Mouse (Mus musculus) liver, embryonic 13.5 days (tissue): Measurements from ENCODE around the gene Ubtd2. TPM values are rescaled to one million over a fixed set of nuclear protein-coding genes. Genes with fewer than 3 reads are reported as not detected.

Source experiments
- ATAC-seq: fragments of 200-750 bp; cut with Nextera tagmentation; 2 replicates; pipeline ENCODE4 v1.8.0; 2017; ENCODE audit warnings: low read depth, mild to moderate bottlenecking, moderate number of reproducible peaks, moderate library complexity
- DNase-seq: peaks from one replicate; pipeline ENCODE4 v3.0.0; 2022
- H3K27ac ChIP-seq: fragments of 300-500 bp; sonication (generic); 2 replicates; pipeline ENCODE4 v1.5.1; 2015; ENCODE audit warnings: moderate library complexity, mild to moderate bottlenecking, inconsistent platforms
- H3K27me3 ChIP-seq: fragments of 300-500 bp; sonication (generic); 2 replicates; pipeline ENCODE4 v1.6.1; 2015; ENCODE audit warnings: mild to moderate bottlenecking, inconsistent platforms
- H3K36me3 ChIP-seq: fragments of 300-500 bp; sonication (generic); 2 replicates; pipeline ENCODE4 v1.6.1; 2015; ENCODE audit warnings: mild to moderate bottlenecking, inconsistent platforms
- H3K4me1 ChIP-seq: fragments of 300-500 bp; sonication (generic); replicated peaks from 2 replicates; pipeline ENCODE4 v1.6.1; 2015; ENCODE audit warnings: inconsistent platforms
- H3K4me2 ChIP-seq: fragments of 300-500 bp; sonication (generic); 2 replicates; pipeline ENCODE4 v1.6.1; 2015; ENCODE audit warnings: inconsistent platforms, mild to moderate bottlenecking, moderate library complexity
- H3K4me3 ChIP-seq: fragments of 300-500 bp; sonication (generic); replicated peaks from 2 replicates; pipeline ENCODE4 v1.5.1; 2015; ENCODE audit warnings: mild to moderate bottlenecking, inconsistent platforms
- H3K9ac ChIP-seq: fragments of 300-500 bp; sonication (generic); 2 replicates; pipeline ENCODE4 v1.6.1; 2015; ENCODE audit warnings: mild to moderate bottlenecking, inconsistent platforms
- H3K9me3 ChIP-seq: fragments of 300-500 bp; sonication (generic); replicated peaks from 2 replicates; pipeline ENCODE4 v1.6.1; 2016; ENCODE audit warnings: inconsistent platforms
- WGBS: fragments of 180-500 bp; shearing (Covaris S2); methylation state at CpG from one replicate; pipeline ENCODE4 v1.1.7; 2015; ENCODE audit not compliant: insufficient replicate concordance; 5-methylcytosine and 5-hydroxymethylcytosine counted together
- polyA plus RNA-seq: library from polyadenylated mRNA; unstranded; fragments of >200 nt; fragmentation: Nextera tagmentation; extraction: Ambion mirVana; gene quantifications from 2 replicates; pipeline ENCODE4 v1.2.1, GENCODE M21; 2015

Ubtd2 gene
- polyA plus RNA-seq, 1 experiment from 2014 or later = 5.9 TPM

DNA sequence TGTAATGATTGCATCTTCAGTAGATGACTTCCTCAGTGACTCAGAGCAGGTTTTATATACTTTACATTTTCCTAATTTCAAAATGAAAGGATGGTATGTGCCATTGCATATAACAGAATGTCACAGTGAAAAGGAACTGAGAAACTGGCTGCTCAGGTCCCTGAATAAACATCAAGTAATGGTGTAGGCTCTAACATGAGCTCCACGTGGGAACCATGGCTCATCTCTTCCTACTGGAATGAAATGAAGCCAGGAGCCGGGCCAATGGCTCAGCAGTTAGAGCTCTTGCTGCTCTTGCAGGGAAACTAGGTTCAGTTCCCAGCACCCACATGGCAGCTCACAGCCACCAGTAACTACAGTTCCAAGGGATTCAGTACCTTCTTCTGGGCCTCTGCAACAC lies 16.8 kb downstream of the Ubtd2 start:
- no peaks in the 10 kb centered on the region for H3K4me1 ChIP-seq
- no peak overlapping the region for H3K9ac ChIP-seq
- WGBS = 41% methylated on average over 2 of the region's 2 CpGs
- H3K9me3 ChIP-seq = no peaks in the 10 kb centered on the region
- no peak for DNase-seq
- no peaks in the 10 kb centered on the region for H3K36me3 ChIP-seq
- H3K27me3 ChIP-seq = no peaks in the 10 kb centered on the region
- no peak overlapping the region for H3K4me3 ChIP-seq
- H3K27ac ChIP-seq = no peak overlapping the region
- ATAC-seq = no peak
- no peak overlapping the region for H3K4me2 ChIP-seq

GRCm38 (mm10) chr11:32474725-32475124 lies 19.6 kb downstream of the Ubtd2 start:
- Histone ChIP-seq H3K27ac (no peak overlapping the region), H3K36me3 (no peaks in the 10 kb centered on the region), H3K4me2 (no peak overlapping the region), H3K9ac (no peak overlapping the region), H3K9me3 (no peaks in the 10 kb centered on the region), H3K4me1 (no peaks in the 10 kb centered on the region), H3K4me3 (no peak overlapping the region), H3K27me3 (no peaks in the 10 kb centered on the region)
- DNase-seq = no peak
- 66% methylated on average over 3 of the region's 3 CpGs for WGBS
- ATAC-seq = no peak

DNA sequence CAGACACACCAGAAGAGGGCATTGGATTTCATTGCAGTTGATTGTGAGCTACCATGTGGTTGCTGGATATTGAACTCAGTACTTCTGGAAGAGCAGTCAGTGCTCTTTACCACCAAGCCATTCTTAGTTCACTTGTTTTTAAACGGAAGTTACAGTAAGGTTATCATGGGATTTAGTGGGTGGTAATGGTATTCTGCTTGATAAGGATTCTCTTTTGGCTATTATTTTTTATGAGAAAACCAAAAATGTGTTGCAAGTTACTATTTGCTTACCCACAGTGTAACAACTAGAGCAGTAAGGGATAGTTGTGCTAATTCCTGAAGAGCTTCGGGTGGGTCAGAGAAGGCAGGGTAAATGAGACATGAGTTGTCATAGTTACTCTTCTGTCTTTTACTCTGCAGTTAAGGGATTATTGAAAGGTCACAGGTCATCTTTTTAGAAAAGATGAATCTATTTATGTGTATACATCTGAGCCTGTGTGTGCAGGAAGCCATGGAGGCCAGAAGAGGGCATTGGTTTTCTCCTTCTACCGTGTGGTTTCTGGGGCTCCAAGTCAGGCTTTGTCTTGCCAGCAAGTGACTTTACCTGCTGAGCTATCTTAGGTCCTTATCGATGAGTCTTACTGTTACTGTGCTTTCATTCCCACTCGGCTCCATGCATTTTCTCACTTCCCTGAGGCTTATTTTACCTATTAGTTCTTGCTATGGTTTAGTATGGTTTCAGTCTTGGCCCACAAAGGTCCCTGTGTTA lies 20.5 kb downstream of the Ubtd2 start:
- no peak overlapping the region for H3K9ac ChIP-seq
- no peaks in the 10 kb centered on the region for H3K4me1 ChIP-seq
- no peaks in the 10 kb centered on the region for H3K9me3 ChIP-seq
- H3K36me3 ChIP-seq = no peaks in the 10 kb centered on the region
- ATAC-seq (no peak), DNase-seq (no peak)
- 63% methylated on average over 5 of the region's 5 CpGs for WGBS
- no peaks in the 10 kb centered on the region for H3K27me3 ChIP-seq
- H3K4me2 ChIP-seq = no peak overlapping the region
- no peak overlapping the region for H3K27ac ChIP-seq
- no peak overlapping the region for H3K4me3 ChIP-seq

GRCm38 (mm10) chr11:32481525-32481924 lies 26.4 kb downstream of the Ubtd2 start:
- no peak overlapping the region for H3K27ac ChIP-seq
- no peak overlapping the region for H3K4me2 ChIP-seq
- DNase-seq = no peak
- H3K9ac ChIP-seq = no peak overlapping the region
- H3K27me3 ChIP-seq = no peaks in the 10 kb centered on the region
- no peaks in the 10 kb centered on the region for H3K36me3 ChIP-seq
- no peak overlapping the region for H3K4me3 ChIP-seq
- no peaks in the 10 kb centered on the region for H3K9me3 ChIP-seq
- no peaks in the 10 kb centered on the region for H3K4me1 ChIP-seq
- WGBS = 39% methylated on average over 2 of the region's 2 CpGs
- no peak for ATAC-seq

GRCm38 (mm10) chr11:32485290-32485689 lies 30.1 kb downstream of the Ubtd2 start:
- H3K36me3 ChIP-seq = no peaks in the 10 kb centered on the region
- DNase-seq = no peak
- no peak for ATAC-seq

DNA sequence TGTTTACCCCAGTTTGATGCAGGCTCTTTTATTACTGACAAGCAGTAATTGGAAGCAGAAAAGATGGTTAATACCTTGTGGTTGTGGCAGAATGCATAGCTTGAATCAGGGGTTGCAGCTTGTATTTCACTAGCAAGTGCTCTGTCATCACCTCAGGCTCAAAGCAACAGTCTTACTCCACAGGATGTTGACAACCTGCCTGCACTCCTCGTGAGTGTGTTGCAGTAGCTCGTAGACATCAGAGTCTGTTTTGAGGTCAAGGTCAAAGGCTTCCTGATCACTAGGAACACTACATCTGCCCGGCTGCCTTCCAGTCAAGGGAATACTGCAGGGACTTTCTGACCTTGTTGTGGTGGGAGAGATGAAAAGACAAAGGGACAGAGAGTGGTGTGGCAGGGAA lies 31.5 kb downstream of the Ubtd2 start:
- 50% methylated on average over 3 of the region's 3 CpGs for WGBS
- Histone ChIP-seq H3K9me3 (no peaks in the 10 kb centered on the region), H3K4me1 (peaks cover 15% of the 10 kb centered on the region; the same call in 1 of the 2 replicates), H3K27me3 (no peaks in the 10 kb centered on the region), H3K27ac (no peak overlapping the region), H3K9ac (no peak overlapping the region), H3K36me3 (no peaks in the 10 kb centered on the region), H3K4me3 (no peak overlapping the region), H3K4me2 (no peak overlapping the region)
- ATAC-seq (no peak), DNase-seq (no peak)

More at GRCm38 (mm10) chr11:32485290-32485689, 30.1 kb downstream of the Ubtd2 start:
- H3K4me2 ChIP-seq = no peak overlapping the region
- 39% methylated on average over 3 of the region's 3 CpGs for WGBS
- no peaks in the 10 kb centered on the region for H3K9me3 ChIP-seq
- no peaks in the 10 kb centered on the region for H3K27me3 ChIP-seq
- H3K4me1 ChIP-seq = peaks cover 15% of the 10 kb centered on the region; the same call in 1 of the 2 replicates
- no peak overlapping the region for H3K9ac ChIP-seq
- H3K27ac ChIP-seq = no peak overlapping the region
- no peak overlapping the region for H3K4me3 ChIP-seq

DNA sequence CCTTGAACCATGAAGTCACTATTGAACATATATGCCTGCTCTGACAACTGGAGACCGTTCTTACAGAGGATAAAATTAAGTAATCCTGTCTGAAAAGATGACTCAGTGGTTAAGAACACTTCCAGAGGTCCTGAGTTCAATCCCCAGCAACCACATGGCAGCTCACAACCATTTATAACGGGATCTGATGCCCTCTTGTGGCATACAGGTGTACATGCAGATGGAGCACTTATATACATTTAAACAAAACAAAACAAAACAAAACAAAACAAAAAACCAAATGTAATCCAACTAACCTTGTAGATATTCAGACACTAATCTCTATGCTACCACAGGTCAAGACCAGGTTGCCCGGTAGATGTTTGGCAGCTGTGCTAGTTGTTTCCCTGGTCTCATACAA lies 32.3 kb downstream of the Ubtd2 start:
- H3K4me2 ChIP-seq = no peak overlapping the region
- no peaks in the 10 kb centered on the region for H3K27me3 ChIP-seq
- no peaks in the 10 kb centered on the region for H3K36me3 ChIP-seq
- no peak overlapping the region for H3K9ac ChIP-seq
- H3K27ac ChIP-seq = no peak overlapping the region
- 68% methylated on average over 3 of the region's 3 CpGs for WGBS
- H3K9me3 ChIP-seq = no peaks in the 10 kb centered on the region
- ATAC-seq (no peak), DNase-seq (no peak)
- peaks cover 15% of the 10 kb centered on the region; the same call in 1 of the 2 replicates for H3K4me1 ChIP-seq
- H3K4me3 ChIP-seq = no peak overlapping the region

DNA sequence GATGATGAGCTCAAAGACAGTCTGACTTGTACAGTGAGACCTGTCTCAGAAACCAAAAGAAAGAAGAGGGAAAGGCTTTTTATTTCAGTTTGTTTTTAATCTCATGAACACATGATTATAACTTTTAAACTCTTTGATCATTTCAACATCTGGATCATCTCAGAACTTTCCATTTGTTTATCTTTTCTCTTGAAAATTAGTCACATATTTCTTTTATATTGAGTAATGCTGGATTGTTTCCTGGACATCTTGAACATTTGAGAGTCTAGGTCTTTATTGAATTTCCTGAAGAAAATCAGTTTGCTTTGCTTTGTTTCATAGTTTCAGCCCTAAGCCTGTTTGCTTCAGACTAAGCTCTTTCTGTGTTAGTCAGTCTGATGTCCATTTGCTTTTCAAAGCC lies 33.2 kb downstream of the Ubtd2 start:
- DNase-seq = no peak
- H3K4me3 ChIP-seq = no peak overlapping the region
- H3K4me2 ChIP-seq = no peak overlapping the region
- H3K4me1 ChIP-seq = peaks cover 15% of the 10 kb centered on the region; the same call in 1 of the 2 replicates
- H3K9me3 ChIP-seq = no peaks in the 10 kb centered on the region
- H3K27me3 ChIP-seq = no peaks in the 10 kb centered on the region
- no peaks in the 10 kb centered on the region for H3K36me3 ChIP-seq
- H3K9ac ChIP-seq = no peak overlapping the region
- H3K27ac ChIP-seq = no peak overlapping the region
- no peak for ATAC-seq

- H3K27ac ChIP-seq = no peak overlapping the region
- no peak overlapping the region for H3K4me2 ChIP-seq
- WGBS = 56% methylated on average over 5 of the region's 5 CpGs
- H3K4me1 ChIP-seq = peaks cover 15% of the 10 kb centered on the region; the same call in 1 of the 2 replicates
- DNase-seq = no peak
- no peak overlapping the region for H3K4me3 ChIP-seq
- no peaks in the 10 kb centered on the region for H3K36me3 ChIP-seq
- H3K9ac ChIP-seq = no peak overlapping the region
- H3K9me3 ChIP-seq = no peaks in the 10 kb centered on the region
- no peaks in the 10 kb centered on the region for H3K27me3 ChIP-seq
- ATAC-seq = no peak
Measured at GRCm38 (mm10) chr11:32488808-32489670, 33.9 kb downstream of the Ubtd2 start.

DNA sequence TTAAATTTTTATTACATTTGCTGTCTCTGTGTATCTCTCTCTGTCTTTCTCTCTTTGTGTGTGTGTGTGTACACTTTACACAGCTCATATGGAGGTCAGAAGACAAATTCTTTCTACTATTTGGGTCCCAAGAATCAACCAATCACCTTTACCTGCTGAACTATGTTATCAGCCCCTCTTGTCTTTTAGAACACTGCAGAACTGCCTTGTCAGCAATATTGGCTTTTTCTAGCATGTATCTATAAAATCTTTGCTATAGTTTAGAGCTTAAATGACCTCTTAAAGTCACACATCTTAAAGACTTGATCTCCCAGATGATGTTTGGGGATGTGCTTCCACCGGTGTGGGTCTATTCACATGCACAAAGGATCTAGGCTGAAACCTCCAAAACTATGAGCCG lies 35.9 kb downstream of the Ubtd2 start:
- ATAC-seq = no peak
- Histone ChIP-seq H3K36me3 (no peaks in the 10 kb centered on the region), H3K27me3 (no peaks in the 10 kb centered on the region), H3K4me3 (no peak overlapping the region), H3K4me1 (peaks cover 15% of the 10 kb centered on the region; the same call in 1 of the 2 replicates), H3K27ac (no peak overlapping the region), H3K4me2 (no peak overlapping the region), H3K9me3 (no peaks in the 10 kb centered on the region), H3K9ac (no peak overlapping the region)
- no peak for DNase-seq
- WGBS = 92% methylated on average over 2 of the region's 2 CpGs

DNA sequence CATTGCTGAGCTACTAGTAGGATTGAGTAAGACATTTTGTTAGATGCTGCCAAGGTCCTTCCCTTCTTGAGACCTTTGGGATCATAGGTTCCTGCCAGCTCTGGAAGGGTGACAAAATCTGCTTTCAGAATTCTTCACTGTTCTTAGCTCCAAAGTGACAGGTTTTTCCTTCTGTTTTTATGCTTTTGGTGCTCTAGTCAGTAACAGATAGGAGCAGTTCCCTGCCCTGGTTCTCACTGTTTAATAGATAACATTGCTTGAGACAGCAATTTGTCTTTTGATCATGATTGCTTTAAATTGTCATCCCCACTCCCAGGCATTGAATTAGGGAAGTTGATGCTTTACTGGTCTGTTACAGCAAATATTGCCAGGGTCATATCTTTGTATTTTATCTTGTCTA lies 38.1 kb downstream of the Ubtd2 start:
- H3K9me3 ChIP-seq = no peaks in the 10 kb centered on the region
- no peak overlapping the region for H3K9ac ChIP-seq
- ATAC-seq = no peak
- peaks cover 12% of the 10 kb centered on the region; the same call in 1 of the 2 replicates for H3K4me1 ChIP-seq
- DNase-seq = no peak
- H3K27me3 ChIP-seq = no peaks in the 10 kb centered on the region
- H3K27ac ChIP-seq = no peak overlapping the region
- H3K36me3 ChIP-seq = no peaks in the 10 kb centered on the region
- H3K4me2 ChIP-seq = no peak overlapping the region
- no peak overlapping the region for H3K4me3 ChIP-seq
